Mouse (Mus musculus): Measurements from ENCODE around the gene Atp13a5. TPM values are rescaled to one million over a fixed set of nuclear protein-coding genes. Genes with fewer than 3 reads are reported as not detected.

The Atp13a5 gene
- polyA plus RNA-seq, 1 experiment from 2014 or later, result not detected

- no peak for ATAC-seq
- in situ Hi-C loops (cut with MboI; ENCODE audit: low pct_unique_long_range_greater_than_20kb), result no loop called here
- no peak for DNase-seq (ENCODE audit: low read depth, low spot score)
- ChIA-PET CTCF (no interaction called here), POLR2A (interaction anchor here (0.6 kb wide), 1 partner anchor 68 kb away, joined by 3 read pairs; no protein-coding TSS in a partner anchor)
- no peak for TF ChIP-seq CTCF (IDR thresholded peaks at IDR 0.05)
- peaks cover 26% of the 10 kb centered on the region for H3K27me3 ChIP-seq
Observed at GRCm38 (mm10) chr16:29320717-29321116, 57.8 kb downstream of the Atp13a5 start.

- CTCF ChIA-PET, result no interaction called here
- in situ Hi-C loops (cut with MboI; ENCODE audit: low pct_unique_long_range_greater_than_20kb), result no loop called here
Observed at GRCm38 (mm10) chr16:29315391-29315790, 63.1 kb downstream of the Atp13a5 start.

DNA sequence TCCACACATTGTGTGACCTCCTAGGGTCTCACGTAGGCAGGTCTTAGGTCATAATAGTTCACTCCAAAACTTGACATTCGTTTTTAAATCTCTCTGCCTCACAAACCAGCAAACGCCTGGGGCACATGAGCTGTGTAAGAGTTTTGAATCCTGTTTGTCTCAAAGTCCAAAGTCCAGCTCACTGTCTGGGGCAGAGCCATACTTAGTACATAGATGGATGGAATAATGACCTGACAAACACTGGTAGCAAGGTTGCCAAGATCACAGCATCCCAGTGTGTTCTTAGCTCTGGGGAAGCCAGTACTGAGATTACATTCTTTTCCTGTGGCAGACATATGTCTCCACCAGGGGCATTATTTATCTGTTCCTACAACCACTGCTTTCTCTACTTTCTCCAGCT lies 63.5 kb downstream of the Atp13a5 start:
- DNase-seq (ENCODE audit: low read depth, low spot score), result no peak
- ATAC-seq, result no peak
- H3K27me3 ChIP-seq, result peaks cover 17% of the 10 kb centered on the region
- no peak for TF ChIP-seq CTCF (IDR thresholded peaks at IDR 0.05)
- CTCF ChIA-PET, result no interaction called here
- POLR2A ChIA-PET, result interaction anchor here (0.6 kb wide), 1 partner anchor 233 kb away, joined by 3 read pairs; no protein-coding TSS in a partner anchor
- in situ Hi-C loops (cut with MboI; ENCODE audit: low pct_unique_long_range_greater_than_20kb), result no loop called here

More at GRCm38 (mm10) chr16:29315391-29315790, 63.1 kb downstream of the Atp13a5 start:
- DNase-seq (ENCODE audit: low read depth, low spot score), result no peak
- TF ChIP-seq CTCF (IDR thresholded peaks at IDR 0.05), result no peak
- ATAC-seq, result no peak
- H3K27me3 ChIP-seq, result peaks cover 17% of the 10 kb centered on the region
- POLR2A ChIA-PET, result interaction anchor here (0.6 kb wide), 1 partner anchor 233 kb away, joined by 3 read pairs; no protein-coding TSS in a partner anchor

GRCm38 (mm10) chr16:29297555-29298021 lies 80.9 kb downstream of the Atp13a5 start:
- ChIA-PET POLR2A (no interaction called here), CTCF (no interaction called here)
- no peak for TF ChIP-seq CTCF (IDR thresholded peaks at IDR 0.05)
- DNase-seq (ENCODE audit: low read depth, low spot score) (no peak), ATAC-seq (no peak)
- peaks cover 23% of the 10 kb centered on the region for H3K27me3 ChIP-seq
- in situ Hi-C loops (cut with MboI; ENCODE audit: low pct_unique_long_range_greater_than_20kb), result no loop called here

DNA sequence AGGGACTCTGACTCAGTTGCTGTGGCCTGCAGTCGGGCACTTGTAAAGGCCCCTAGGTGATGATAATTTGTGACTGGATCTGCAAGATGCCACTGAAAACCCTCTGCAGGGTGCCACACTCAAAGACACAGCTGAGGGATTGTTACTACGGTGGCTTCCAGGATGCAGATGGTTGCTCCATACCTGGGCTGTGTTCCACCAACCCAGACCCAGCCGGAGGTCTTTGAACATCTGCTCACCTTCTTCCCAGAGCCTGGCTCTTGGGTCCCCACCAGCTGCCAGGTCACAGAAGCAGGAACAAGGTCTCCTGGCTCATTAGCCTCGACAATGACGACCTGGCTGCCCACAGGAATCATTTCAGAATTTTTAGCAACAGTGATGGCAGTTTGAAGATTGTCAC lies 97.8 kb downstream of the Atp13a5 start:
- ChIA-PET POLR2A (no interaction called here), CTCF (no interaction called here)
- H3K27me3 ChIP-seq, result peaks cover 7% of the 10 kb centered on the region
- TF ChIP-seq CTCF (IDR thresholded peaks at IDR 0.05), result no peak
- no peak for ATAC-seq
- DNase-seq (ENCODE audit: low read depth, low spot score), result no peak
- in situ Hi-C loops (cut with MboI; ENCODE audit: low pct_unique_long_range_greater_than_20kb), result no loop called here

- ChIA-PET POLR2A (no interaction called here), CTCF (interaction anchor here (0.5 kb wide), 1 partner anchor 11 kb away, joined by 3 read pairs; no protein-coding TSS in a partner anchor)
- DNase-seq (ENCODE audit: low read depth, low spot score) (no peak), ATAC-seq (no peak)
- no peak for TF ChIP-seq CTCF (IDR thresholded peaks at IDR 0.05)
- peaks cover 16% of the 10 kb centered on the region for H3K27me3 ChIP-seq
- in situ Hi-C loops (cut with MboI; ENCODE audit: low pct_unique_long_range_greater_than_20kb), result no loop called here
Observed at GRCm38 (mm10) chr16:29254325-29254724, 124.2 kb downstream of the Atp13a5 start.

DNA sequence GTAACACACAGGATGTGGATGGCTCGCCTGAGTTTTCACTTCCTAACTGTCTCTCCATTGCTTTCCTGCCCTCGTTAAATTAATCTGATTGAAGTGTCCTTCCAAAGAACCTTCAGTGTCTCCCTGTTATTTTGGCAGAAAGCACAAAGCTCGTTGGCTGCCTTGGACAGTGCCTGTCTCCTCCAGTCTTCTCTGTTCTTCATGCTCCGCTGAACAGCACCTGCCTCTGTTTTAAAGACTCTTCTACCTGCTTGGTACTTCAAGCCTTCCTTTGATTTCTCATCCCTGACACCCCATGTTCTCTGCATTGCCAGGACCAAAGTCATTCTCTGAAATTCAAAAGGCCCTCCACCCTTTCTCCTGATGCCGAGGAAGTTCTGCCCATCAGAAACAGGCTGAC lies 142.6 kb downstream of the Atp13a5 start:
- DNase-seq (ENCODE audit: low read depth, low spot score) (no peak), ATAC-seq (no peak)
- peaks cover 5% of the 10 kb centered on the region for H3K27me3 ChIP-seq
- no peak for TF ChIP-seq CTCF (IDR thresholded peaks at IDR 0.05)
- in situ Hi-C loops (cut with MboI; ENCODE audit: low pct_unique_long_range_greater_than_20kb), result no loop called here
- ChIA-PET POLR2A (no interaction called here), CTCF (no interaction called here)

- H3K27me3 ChIP-seq, result peaks cover 30% of the 10 kb centered on the region
- in situ Hi-C loops (cut with MboI; ENCODE audit: low pct_unique_long_range_greater_than_20kb), result no loop called here
- CTCF ChIA-PET, result no interaction called here
- TF ChIP-seq CTCF (IDR thresholded peaks at IDR 0.05), result no peak
- POLR2A ChIA-PET, result no interaction called here
- ATAC-seq (no peak), DNase-seq (ENCODE audit: low read depth, low spot score) (no peak)
Observed at GRCm38 (mm10) chr16:29216395-29217295, 161.9 kb downstream of the Atp13a5 start.

- ChIA-PET POLR2A (no interaction called here), CTCF (interaction anchor here (1.5 kb wide), 1 partner anchor 30 kb away, joined by 3 read pairs; no protein-coding TSS in a partner anchor)
- in situ Hi-C loops (cut with MboI; ENCODE audit: low pct_unique_long_range_greater_than_20kb), result no loop called here
- no peak for DNase-seq (ENCODE audit: low read depth, low spot score)
- H3K27me3 ChIP-seq, result peaks cover 14% of the 10 kb centered on the region
- no peak for TF ChIP-seq CTCF (IDR thresholded peaks at IDR 0.05)
- ATAC-seq, result no peak
Observed at GRCm38 (mm10) chr16:29209605-29210411, 168.7 kb downstream of the Atp13a5 start, which contains the start of gene Hrasls. TSS of gene Hrasls (plus strand) at chr16:29209695.

DNA sequence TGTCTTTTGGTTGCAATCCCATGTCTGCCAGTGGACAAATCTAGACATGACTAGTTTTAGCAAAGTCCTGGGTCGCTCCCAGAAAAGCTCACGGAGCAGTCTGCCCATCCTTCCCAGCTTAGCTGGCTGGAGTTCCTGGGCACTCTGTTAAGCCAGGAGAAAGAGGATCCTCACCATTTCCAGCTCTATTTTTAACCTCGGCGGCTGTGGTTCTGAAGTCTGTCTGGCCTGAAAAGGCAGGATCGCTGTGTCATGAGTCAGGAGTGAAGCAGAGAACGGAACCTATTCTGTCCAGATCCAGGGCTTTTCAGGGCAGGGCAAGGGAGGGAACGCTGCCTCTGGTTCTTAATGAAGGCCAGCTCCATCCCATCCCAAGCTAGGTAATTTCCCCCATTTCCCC lies 169.7 kb downstream of the Atp13a5 start:
- in situ Hi-C loops (cut with MboI; ENCODE audit: low pct_unique_long_range_greater_than_20kb), result no loop called here
- ATAC-seq, result no peak
- CTCF ChIA-PET, result no interaction called here
- TF ChIP-seq CTCF (IDR thresholded peaks at IDR 0.05), result no peak
- DNase-seq (ENCODE audit: low read depth, low spot score), result no peak
- POLR2A ChIA-PET, result no interaction called here
- H3K27me3 ChIP-seq, result peaks cover 14% of the 10 kb centered on the region

DNA sequence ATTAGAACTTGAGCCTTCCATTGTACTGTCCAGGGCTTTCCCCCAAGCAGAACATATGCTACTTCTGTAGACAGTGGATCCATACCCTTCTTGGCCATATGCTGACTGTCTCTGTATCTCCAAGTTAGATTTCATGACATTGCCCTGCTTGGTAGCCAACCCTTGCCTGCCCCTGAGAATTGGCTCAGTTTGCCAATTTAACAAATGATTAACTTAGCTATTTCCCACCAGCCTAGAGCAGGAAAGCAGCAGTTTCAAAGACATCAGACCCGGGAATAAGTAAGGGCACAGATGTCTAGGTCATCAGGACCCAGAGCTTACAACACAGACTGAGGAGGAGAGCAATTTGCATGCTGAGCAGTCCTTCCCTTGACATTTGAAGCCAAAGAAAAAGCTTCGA lies 173.0 kb downstream of the Atp13a5 start:
- DNase-seq (ENCODE audit: low read depth, low spot score) (no peak), ATAC-seq (no peak)
- in situ Hi-C loops (cut with MboI; ENCODE audit: low pct_unique_long_range_greater_than_20kb), result no loop called here
- ChIA-PET POLR2A (no interaction called here), CTCF (no interaction called here)
- no peak for TF ChIP-seq CTCF (IDR thresholded peaks at IDR 0.05)
- H3K27me3 ChIP-seq, result peaks cover 12% of the 10 kb centered on the region
